Mouse (Mus musculus): Measurements from ENCODE around the gene Pigm. TPM values are rescaled to one million over a fixed set of nuclear protein-coding genes. Genes with fewer than 3 reads are reported as not detected.

Gene Pigm
- total and polyA plus RNA-seq, 3 experiments, result 10.6 to 28.3 (median 19.2) TPM

- ATAC-seq (ENCODE audit: extremely low read depth, insufficient number of reproducible peaks, low FRiP score, poor library complexity, severe bottlenecking), result no peak
- H3K4me3 ChIP-seq (ENCODE audit: low read depth, low read length), result no peak overlapping the region
- H3K36me3 ChIP-seq (replicated peaks), result no peaks in the 10 kb centered on the region
- DNase-seq (ENCODE audit: low spot score), result no peak
- no peaks in the 10 kb centered on the region for H3K9me3 ChIP-seq (replicated peaks)
- no peaks in the 10 kb centered on the region for H3K27me3 ChIP-seq (ENCODE audit: insufficient read depth, low read length)
- no peaks in the 10 kb centered on the region for H3K4me1 ChIP-seq (ENCODE audit: insufficient read depth, low read depth, low read length)
- no peak for TF ChIP-seq GATA2 (IDR thresholded peaks at IDR 0.05; ENCODE audit: borderline replicate concordance, low read depth, low read length)
- TF ChIP-seq POLR2AphosphoS5 (IDR thresholded peaks at IDR 0.05; ENCODE audit: insufficient replicate concordance, low read depth, low read length), result no peak
- TF ChIP-seq GATA1 (IDR thresholded peaks at IDR 0.05; ENCODE audit: borderline replicate concordance, low read length), result no peak
- no peak for TF ChIP-seq TAL1 (conservative IDR thresholded peaks at IDR 0.05; ENCODE audit: low read depth, low read length)
- TF ChIP-seq CTCF (IDR thresholded peaks at IDR 0.05; ENCODE audit: low read depth, low read length), result no peak
These were observed 47.0 kb downstream of the Pigm start for GRCm38 (mm10) chr1:172423393-172423792.

GRCm38 (mm10) chr1:172426419-172426818 is 50.1 kb downstream of the Pigm start:
- ATAC-seq (ENCODE audit: extremely low read depth, insufficient number of reproducible peaks, low FRiP score, poor library complexity, severe bottlenecking), result no peak
- DNase-seq (ENCODE audit: low spot score), result no peak
- no peak overlapping the region for H3K4me3 ChIP-seq (ENCODE audit: low read depth, low read length)
- H3K9me3 ChIP-seq (replicated peaks), result no peaks in the 10 kb centered on the region
- no peaks in the 10 kb centered on the region for H3K4me1 ChIP-seq (ENCODE audit: insufficient read depth, low read depth, low read length)
- H3K36me3 ChIP-seq (replicated peaks), result no peaks in the 10 kb centered on the region
- no peaks in the 10 kb centered on the region for H3K27me3 ChIP-seq (ENCODE audit: insufficient read depth, low read length)
- TF ChIP-seq TAL1 (conservative IDR thresholded peaks at IDR 0.05; ENCODE audit: low read depth, low read length), result no peak

- Histone ChIP-seq H3K27me3 (ENCODE audit: insufficient read depth, low read length) (no peaks in the 10 kb centered on the region), H3K9me3 (replicated peaks) (no peaks in the 10 kb centered on the region), H3K4me3 (ENCODE audit: low read depth, low read length) (no peak overlapping the region), H3K4me1 (ENCODE audit: insufficient read depth, low read depth, low read length) (no peaks in the 10 kb centered on the region), H3K36me3 (replicated peaks) (no peaks in the 10 kb centered on the region)
- DNase-seq (ENCODE audit: low spot score) (no peak), ATAC-seq (ENCODE audit: extremely low read depth, insufficient number of reproducible peaks, low FRiP score, poor library complexity, severe bottlenecking) (no peak)
- no peak for TF ChIP-seq TAL1 (conservative IDR thresholded peaks at IDR 0.05; ENCODE audit: low read depth, low read length)
- no peak for TF ChIP-seq GATA1 (IDR thresholded peaks at IDR 0.05; ENCODE audit: borderline replicate concordance, low read length)
- TF ChIP-seq CTCF (IDR thresholded peaks at IDR 0.05; ENCODE audit: low read depth, low read length), result no peak
- TF ChIP-seq POLR2AphosphoS5 (IDR thresholded peaks at IDR 0.05; ENCODE audit: insufficient replicate concordance, low read depth, low read length), result no peak
- TF ChIP-seq GATA2 (IDR thresholded peaks at IDR 0.05; ENCODE audit: borderline replicate concordance, low read depth, low read length), result no peak
These were observed 51.5 kb downstream of the Pigm start for GRCm38 (mm10) chr1:172427841-172428240.

GRCm38 (mm10) chr1:172428614-172429013 is 52.3 kb downstream of the Pigm start:
- no peak for DNase-seq (ENCODE audit: low spot score)
- ATAC-seq (ENCODE audit: extremely low read depth, insufficient number of reproducible peaks, low FRiP score, poor library complexity, severe bottlenecking), result no peak
- Histone ChIP-seq H3K4me3 (ENCODE audit: low read depth, low read length) (no peak overlapping the region), H3K36me3 (replicated peaks) (no peaks in the 10 kb centered on the region), H3K9me3 (replicated peaks) (no peaks in the 10 kb centered on the region), H3K4me1 (ENCODE audit: insufficient read depth, low read depth, low read length) (no peaks in the 10 kb centered on the region), H3K27me3 (ENCODE audit: insufficient read depth, low read length) (no peaks in the 10 kb centered on the region)
- TF ChIP-seq GATA1 (IDR thresholded peaks at IDR 0.05; ENCODE audit: borderline replicate concordance, low read length) (no peak), CTCF (IDR thresholded peaks at IDR 0.05; ENCODE audit: low read depth, low read length) (no peak), POLR2AphosphoS5 (IDR thresholded peaks at IDR 0.05; ENCODE audit: insufficient replicate concordance, low read depth, low read length) (no peak), TAL1 (conservative IDR thresholded peaks at IDR 0.05; ENCODE audit: low read depth, low read length) (no peak), GATA2 (IDR thresholded peaks at IDR 0.05; ENCODE audit: borderline replicate concordance, low read depth, low read length) (no peak)

GRCm38 (mm10) chr1:172430731-172431220 is 54.4 kb downstream of the Pigm start:
- Histone ChIP-seq H3K4me3 (ENCODE audit: low read depth, low read length) (no peak overlapping the region), H3K36me3 (replicated peaks) (no peaks in the 10 kb centered on the region), H3K9me3 (replicated peaks) (no peaks in the 10 kb centered on the region), H3K27me3 (ENCODE audit: insufficient read depth, low read length) (no peaks in the 10 kb centered on the region), H3K4me1 (ENCODE audit: insufficient read depth, low read depth, low read length) (no peaks in the 10 kb centered on the region)
- ATAC-seq (ENCODE audit: extremely low read depth, insufficient number of reproducible peaks, low FRiP score, poor library complexity, severe bottlenecking) (no peak), DNase-seq (ENCODE audit: low spot score) (no peak)
- TF ChIP-seq TAL1 (conservative IDR thresholded peaks at IDR 0.05; ENCODE audit: low read depth, low read length) (no peak), CTCF (IDR thresholded peaks at IDR 0.05; ENCODE audit: low read depth, low read length) (no peak), GATA2 (IDR thresholded peaks at IDR 0.05; ENCODE audit: borderline replicate concordance, low read depth, low read length) (no peak), GATA1 (IDR thresholded peaks at IDR 0.05; ENCODE audit: borderline replicate concordance, low read length) (no peak), POLR2AphosphoS5 (IDR thresholded peaks at IDR 0.05; ENCODE audit: insufficient replicate concordance, low read depth, low read length) (no peak)

GRCm38 (mm10) chr1:172431836-172432586 is 55.7 kb downstream of the Pigm start:
- no peak overlapping the region for H3K4me3 ChIP-seq (ENCODE audit: low read depth, low read length)
- no peak for DNase-seq (ENCODE audit: low spot score)
- TF ChIP-seq TAL1 (conservative IDR thresholded peaks at IDR 0.05; ENCODE audit: low read depth, low read length) (no peak), CTCF (IDR thresholded peaks at IDR 0.05; ENCODE audit: low read depth, low read length) (no peak), GATA1 (IDR thresholded peaks at IDR 0.05; ENCODE audit: borderline replicate concordance, low read length) (no peak), GATA2 (IDR thresholded peaks at IDR 0.05; ENCODE audit: borderline replicate concordance, low read depth, low read length) (no peak), POLR2AphosphoS5 (IDR thresholded peaks at IDR 0.05; ENCODE audit: insufficient replicate concordance, low read depth, low read length) (no peak)
- no peaks in the 10 kb centered on the region for H3K4me1 ChIP-seq (ENCODE audit: insufficient read depth, low read depth, low read length)
- H3K36me3 ChIP-seq (replicated peaks), result no peaks in the 10 kb centered on the region
- no peaks in the 10 kb centered on the region; the same call in 1 of the 2 replicates for H3K27me3 ChIP-seq (ENCODE audit: insufficient read depth, low read length)
- no peaks in the 10 kb centered on the region for H3K9me3 ChIP-seq (replicated peaks)
- no peak for ATAC-seq (ENCODE audit: extremely low read depth, insufficient number of reproducible peaks, low FRiP score, poor library complexity, severe bottlenecking)
